Mouse (Mus musculus) kidney, postnatal 0 days (tissue): ENCODE measurements at regions not wholly inside any gene's neighbourhood (a gene's known extent, or its start where the extent isn't known, plus 50 kb on each side); places are given as distances from the start of the nearest gene placed in this dataset.

Source experiments
- ATAC-seq: fragments of 200-750 bp; cut with Nextera tagmentation; replicated peaks from 2 replicates; pipeline ENCODE4 v1.8.0; 2017; ENCODE audit warnings: low read depth, moderate number of reproducible peaks, moderate TSS enrichment, moderate library complexity; ENCODE audit not compliant: low FRiP score
- DNase-seq: peaks from one replicate; pipeline ENCODE4 v3.0.0-alpha.2; 2016; ENCODE audit warnings: low spot score
- H3K27ac ChIP-seq: fragments of 300-500 bp; sonication (generic); 2 replicates; pipeline ENCODE4 v1.5.1; 2014; ENCODE audit warnings: mild to moderate bottlenecking
- H3K27me3 ChIP-seq: fragments of 300-500 bp; sonication (generic); 2 replicates; pipeline ENCODE4 v1.6.1; 2014; ENCODE audit warnings: low read length, mixed read lengths; ENCODE audit not compliant: insufficient read depth
- H3K36me3 ChIP-seq: fragments of 300-500 bp; sonication (generic); 2 replicates; pipeline ENCODE4 v1.6.1; 2014; ENCODE audit warnings: low read length, mixed read lengths; ENCODE audit not compliant: insufficient read depth
- H3K4me1 ChIP-seq: fragments of 300-500 bp; sonication (generic); replicated peaks from 2 replicates; pipeline ENCODE4 v1.6.1; 2014; ENCODE audit warnings: antibody characterized with exemption, low read length, mixed read lengths; ENCODE audit not compliant: insufficient read depth
- H3K4me2 ChIP-seq: fragments of 300-500 bp; sonication (generic); 2 replicates; pipeline ENCODE4 v1.6.1; 2014; ENCODE audit warnings: mild to moderate bottlenecking, low read length, moderate library complexity, mixed read lengths
- H3K4me3 ChIP-seq: fragments of 300-500 bp; sonication (generic); replicated peaks from 2 replicates; pipeline ENCODE4 v1.5.1; 2014; ENCODE audit warnings: low read depth, low read length
- H3K9ac ChIP-seq: fragments of 300-500 bp; sonication (generic); 2 replicates; pipeline ENCODE4 v1.6.1; 2014; ENCODE audit warnings: low read depth, low read length
- H3K9me3 ChIP-seq: fragments of 300-500 bp; sonication (generic); replicated peaks from 2 replicates; pipeline ENCODE4 v1.6.1; 2016; ENCODE audit warnings: low read length, inconsistent platforms, mixed read lengths
- CTCF ChIP-seq: IDR thresholded peaks from 2 replicates; pipeline ENCODE4 v1.5.1; 2016; ENCODE audit warnings: antibody characterized with exemption, low read depth, mild to moderate bottlenecking, moderate library complexity
- WGBS: fragments of 180-500 bp; shearing (Covaris S2); extraction: QIAGEN DNeasy Blood & Tissue Kit; methylation state at CpG from one replicate; pipeline ENCODE4 v1.1.7; 2014; 5-methylcytosine and 5-hydroxymethylcytosine counted together

DNA sequence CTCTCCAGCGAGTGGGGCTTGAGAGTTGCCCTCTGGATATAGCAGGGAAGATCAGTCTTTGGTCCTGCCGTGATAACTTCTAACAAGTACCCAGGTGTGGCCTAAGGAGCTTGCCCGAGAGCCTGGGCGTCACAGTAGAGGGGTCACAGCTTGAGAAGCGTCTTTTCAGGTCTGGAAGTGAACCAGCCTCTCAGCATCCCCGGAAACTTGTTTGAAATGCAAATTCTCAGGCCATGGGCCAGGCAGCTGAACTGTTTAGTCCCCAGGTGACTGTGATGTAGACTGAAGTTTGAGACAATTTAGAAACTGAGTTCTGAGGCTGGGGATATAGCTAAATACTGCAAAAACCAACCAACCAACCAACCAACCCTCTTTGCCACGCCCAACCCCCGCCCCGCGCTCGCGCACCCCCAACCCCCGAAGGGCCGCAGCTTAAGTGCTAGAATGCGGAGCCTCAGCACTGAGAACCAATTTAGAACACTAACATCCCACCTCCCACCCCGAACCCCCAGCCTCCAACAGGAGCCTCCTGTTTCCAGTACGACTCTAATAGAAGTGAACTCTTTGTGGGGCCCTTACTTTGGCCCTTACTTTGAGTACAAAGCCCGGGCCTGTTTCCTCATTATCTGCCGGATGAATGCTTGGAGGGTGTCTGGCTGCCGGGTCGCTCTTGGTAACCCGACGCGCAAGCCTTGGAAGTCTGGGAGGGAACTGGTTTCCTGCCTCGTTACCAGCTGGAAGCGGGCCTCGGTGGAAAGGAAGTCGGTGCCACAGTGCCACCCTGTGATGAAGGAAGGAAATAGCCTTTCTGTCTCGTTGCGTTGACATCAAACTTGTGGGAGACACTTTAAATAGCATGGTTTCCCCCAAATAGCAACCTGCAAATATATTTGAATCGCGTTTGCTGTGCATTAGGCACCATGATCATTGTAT, 68.1 kb upstream of the Slc1a4 start:
- H3K9ac ChIP-seq: peak overlapping the region; percentile 32; the same call in 1 of the 2 replicates
- H3K4me1 ChIP-seq: no peaks in the 10 kb centered on the region
- H3K9me3 ChIP-seq: no peaks in the 10 kb centered on the region
- 8% methylated on average over 32 of the region's 32 CpGs for WGBS
- DNase-seq: peak; percentile 96
- peak overlapping the region; percentile 56 for H3K4me2 ChIP-seq
- H3K27ac ChIP-seq: no peak overlapping the region
- no peaks in the 10 kb centered on the region for H3K27me3 ChIP-seq
- ATAC-seq: peak; percentile 65; the same call in 1 of the 2 replicates
- TF ChIP-seq CTCF: peak; percentile 91
- no peaks in the 10 kb centered on the region for H3K36me3 ChIP-seq
- H3K4me3 ChIP-seq: peak overlapping the region; percentile 24

DNA sequence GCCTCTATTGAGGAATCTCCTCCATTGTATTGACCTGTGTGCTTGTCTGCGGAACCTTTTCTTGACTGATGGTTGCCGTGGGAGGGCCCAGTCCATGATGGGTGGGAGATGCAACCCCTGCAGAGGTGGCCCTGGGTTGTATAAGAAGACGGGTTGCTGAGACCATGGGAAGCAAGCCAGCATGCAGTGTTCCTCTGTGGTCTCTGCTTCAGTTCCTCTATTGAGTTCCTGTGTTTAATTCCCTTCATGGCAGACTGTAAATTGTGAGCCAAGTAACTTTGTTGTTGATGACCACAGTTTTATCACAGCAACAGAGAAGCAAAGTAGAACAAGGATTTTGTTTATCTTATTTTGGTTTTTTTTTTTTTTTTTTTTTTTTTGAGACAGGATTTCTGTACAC, 70.9 kb upstream of the Slc1a4 start:
- Histone ChIP-seq H3K4me2 (no peak overlapping the region), H3K27ac (no peak overlapping the region), H3K9me3 (no peaks in the 10 kb centered on the region), H3K36me3 (no peaks in the 10 kb centered on the region), H3K9ac (no peak overlapping the region), H3K27me3 (no peaks in the 10 kb centered on the region), H3K4me1 (no peaks in the 10 kb centered on the region), H3K4me3 (no peak overlapping the region)
- DNase-seq: no peak
- WGBS: 77% methylated on average over 3 of the region's 3 CpGs
- ATAC-seq: no peak
- no peak for TF ChIP-seq CTCF

DNA sequence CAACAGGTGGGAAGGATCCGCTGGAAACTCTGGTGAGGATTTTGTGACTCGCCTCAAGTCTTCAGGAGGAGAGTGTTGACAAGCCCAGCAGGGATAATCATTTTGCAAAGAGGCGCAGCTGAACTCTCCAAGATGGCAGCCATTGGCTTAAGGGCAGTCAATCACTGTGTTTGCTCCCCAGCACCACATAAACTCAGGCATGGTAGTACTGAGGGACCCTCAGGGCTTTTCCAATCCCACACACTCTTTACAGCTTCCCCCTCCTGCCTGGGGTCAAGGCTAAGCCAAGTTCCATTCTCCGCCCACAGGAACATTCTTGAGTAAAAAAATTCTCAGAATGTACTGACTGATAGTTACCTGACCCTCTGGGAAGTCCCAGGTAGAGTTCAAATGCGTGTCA, 72.0 kb upstream of the Slc1a4 start:
- Histone ChIP-seq H3K4me1 (no peaks in the 10 kb centered on the region), H3K9ac (no peak overlapping the region), H3K9me3 (no peaks in the 10 kb centered on the region), H3K4me2 (no peak overlapping the region), H3K36me3 (no peaks in the 10 kb centered on the region), H3K27me3 (no peaks in the 10 kb centered on the region), H3K4me3 (no peak overlapping the region), H3K27ac (no peak overlapping the region)
- ATAC-seq (no peak), DNase-seq (no peak)
- no peak for TF ChIP-seq CTCF
- 82% methylated on average over 5 of the region's 5 CpGs for WGBS

- Histone ChIP-seq H3K9ac (no peak overlapping the region), H3K4me3 (no peak overlapping the region), H3K9me3 (peaks cover 4% of the 10 kb centered on the region; the same call in 1 of the 2 replicates), H3K27me3 (no peaks in the 10 kb centered on the region), H3K4me2 (no peak overlapping the region), H3K27ac (no peak overlapping the region), H3K36me3 (no peaks in the 10 kb centered on the region), H3K4me1 (no peaks in the 10 kb centered on the region)
- no peak for DNase-seq
- TF ChIP-seq CTCF: no peak
- no peak for ATAC-seq
- 56% methylated on average over 2 of the region's 2 CpGs for WGBS
These were observed 85.6 kb upstream of the Slc1a4 start for GRCm38 (mm10) chr11:20418141-20418540.

DNA sequence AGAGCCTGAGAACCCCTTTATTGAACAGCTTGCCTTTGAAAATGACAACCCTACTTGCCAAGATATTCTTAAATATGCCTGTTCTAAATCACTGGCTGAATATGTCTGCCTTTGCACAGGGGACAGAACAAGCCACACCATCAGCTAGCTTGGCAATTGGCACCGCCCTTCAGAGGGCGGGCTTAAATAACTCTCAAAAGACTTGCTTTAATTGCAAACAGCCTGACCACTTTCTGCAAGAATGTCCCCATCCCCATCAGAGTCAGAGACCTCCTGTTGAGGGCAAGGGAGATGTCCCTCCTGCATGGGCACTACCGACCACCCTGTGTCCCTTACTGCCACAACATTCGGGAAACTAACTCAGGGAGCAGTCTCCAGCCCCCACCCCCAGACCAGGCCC, 88.4 kb upstream of the Slc1a4 start:
- H3K9ac ChIP-seq: no peak overlapping the region
- ATAC-seq (no peak), DNase-seq (no peak)
- no peaks in the 10 kb centered on the region for H3K27me3 ChIP-seq
- H3K9me3 ChIP-seq: peaks cover 4% of the 10 kb centered on the region; the same call in 1 of the 2 replicates
- 86% methylated on average over 4 of the region's 4 CpGs for WGBS
- no peak overlapping the region for H3K4me3 ChIP-seq
- no peak for TF ChIP-seq CTCF
- H3K36me3 ChIP-seq: no peaks in the 10 kb centered on the region
- no peak overlapping the region for H3K4me2 ChIP-seq
- no peaks in the 10 kb centered on the region for H3K4me1 ChIP-seq
- no peak overlapping the region for H3K27ac ChIP-seq

- no peak for TF ChIP-seq CTCF
- H3K4me2 ChIP-seq: no peak overlapping the region
- 47% methylated on average over 9 of the region's 9 CpGs for WGBS
- no peak overlapping the region for H3K9ac ChIP-seq
- no peaks in the 10 kb centered on the region for H3K4me1 ChIP-seq
- no peak overlapping the region for H3K4me3 ChIP-seq
- ATAC-seq (no peak), DNase-seq (no peak)
- H3K27ac ChIP-seq: no peak overlapping the region
- H3K36me3 ChIP-seq: no peaks in the 10 kb centered on the region
- no peaks in the 10 kb centered on the region for H3K27me3 ChIP-seq
- no peaks in the 10 kb centered on the region for H3K9me3 ChIP-seq
These were observed 103.5 kb upstream of the Slc1a4 start for GRCm38 (mm10) chr11:20436057-20436456.
